Mouse (Mus musculus): ENCODE data around the gene Fank1.

DNA sequence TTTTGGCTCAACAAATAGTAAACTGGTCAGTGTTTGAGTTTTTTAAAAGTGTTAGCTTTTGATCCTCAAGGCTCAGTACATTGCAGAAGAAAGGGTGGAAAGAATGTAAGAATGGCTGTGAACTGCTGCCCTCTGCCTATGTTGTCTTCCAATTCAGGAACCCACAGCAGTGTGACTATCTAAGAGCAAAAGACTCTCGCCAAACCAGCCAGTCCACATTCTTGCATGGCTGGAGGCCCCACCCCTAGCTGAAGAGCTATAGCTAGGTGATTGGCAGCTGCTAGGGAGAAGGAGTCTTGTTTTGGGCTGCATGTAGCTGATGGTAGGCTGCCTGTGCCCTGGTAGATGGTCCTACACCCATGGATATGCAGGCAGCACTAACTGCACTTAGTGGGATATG lies 70.5 kb downstream of the Fank1 start:
- TF ChIP-seq USF1 (IDR thresholded peaks at IDR 0.05; ENCODE audit: low read depth), result no peak
- TF ChIP-seq MYOD1 (IDR thresholded peaks at IDR 0.05; ENCODE audit: control insufficient read depth in 1 of 3, insufficient read length in 2 of 3, low read depth in 2 of 3), result no peak
- TF ChIP-seq MYOG (IDR thresholded peaks at IDR 0.05; ENCODE audit: control insufficient read depth in 1 of 3, insufficient read depth in 1 of 3, insufficient read length in 2 of 3, low read depth in 2 of 3), result no peak
- TF ChIP-seq POLR2A (IDR thresholded peaks at IDR 0.05; ENCODE audit: insufficient read length, low read depth), result no peak
- no peak for TF ChIP-seq TCF12 (IDR thresholded peaks at IDR 0.05; ENCODE audit: insufficient read depth, poor library complexity, severe bottlenecking)

All from myocyte (in vitro differentiated cells).